Comparison of ENCODE assay signal across 8 mouse cellular contexts in genomic region chr11:18878016-18878415, GRCm38 (mm10).
DNase-seq lines count a peak whose midpoint lies in the region; ATAC-seq and TF ChIP-seq lines count a peak whose summit lies in the region.

No protein-coding gene starts in this region.

- no peaks in the 10 kb centered on the region for H3K36me3 ChIP-seq in embryonic facial prominence, embryonic 11.5 days (replicated peaks; ENCODE audit: control insufficient read depth, insufficient read depth, low read depth, low read length)
- H3K36me3 ChIP-seq in hindbrain, embryonic 15.5 days = no peaks in the 10 kb centered on the region
- H3K36me3 ChIP-seq in lung, postnatal 0 days (ENCODE audit: insufficient read depth, low read length) = no peaks in the 10 kb centered on the region

- POLR2A ChIA-PET in Patski (lab: Charles Lee) = no interaction called here

- DNase-seq in left cerebral cortex, postnatal 14 days (ENCODE audit: low spot score in 2 of 2) = peak; percentile 20 to 28
- no peak for DNase-seq in left cerebral cortex, adult 8-10 months (ENCODE audit: low spot score in 2 of 2)
- peak; percentile 1 for DNase-seq in Patski (ENCODE audit: low read depth, low spot score)
- peak; percentile 75 for DNase-seq in embryonic facial prominence, embryonic 11.5 days (ENCODE audit: low spot score)
- peak; percentile 64 for DNase-seq in lung, postnatal 0 days (ENCODE audit: low spot score)
- no peak for DNase-seq in spleen, postnatal 4 days (ENCODE audit: low spot score in 2 of 2)
- no peak for DNase-seq in T-cell, adult 2 months (ENCODE audit: low spot score)

- WGBS in embryonic facial prominence, embryonic 11.5 days = under 1% methylated on average over 18 of the region's 18 CpGs
- under 1% methylated on average over 18 of the region's 18 CpGs for WGBS in hindbrain, embryonic 15.5 days
- WGBS in lung, postnatal 0 days = 1% methylated on average over 18 of the region's 18 CpGs

- CTCF ChIA-PET in Patski (lab: Charles Lee) = no interaction called here

- TF ChIP-seq EP300 in lung, postnatal 0 days (IDR thresholded peaks at IDR 0.05) = no peak

- H3K4me2 ChIP-seq in embryonic facial prominence, embryonic 11.5 days (ENCODE audit: low read depth, low read length) = peak overlapping the region; percentile 82
- peak overlapping the region; percentile 73 for H3K4me2 ChIP-seq in hindbrain, embryonic 15.5 days
- peak overlapping the region; percentile 70 for H3K4me2 ChIP-seq in lung, postnatal 0 days (replicated peaks; ENCODE audit: low read depth, low read length)

- no peak for ATAC-seq in Patski
- 0 out of 2 replicates have a peak, but pooled peaks have one; percentile 2 for ATAC-seq in embryonic facial prominence, embryonic 11.5 days (replicated peaks; ENCODE audit: insufficient number of reproducible peaks, low FRiP score, low TSS enrichment, low read depth)
- peak; percentile 44 for ATAC-seq in hindbrain, embryonic 15.5 days (ENCODE audit: low FRiP score, low read depth)
- peak; percentile 18 for ATAC-seq in lung, postnatal 0 days

- intact Hi-C loops in left cerebral cortex, postnatal 14 days (cut with DNase I) = loop anchor here (5.0 to 10.0 kb wide), 4 partner anchors 324 to 1593 kb away; no protein-coding TSS in a partner anchor

- no peaks in the 10 kb centered on the region for H3K9me3 ChIP-seq in embryonic facial prominence, embryonic 11.5 days (replicated peaks; ENCODE audit: control insufficient read depth, low read length)
- H3K9me3 ChIP-seq in hindbrain, embryonic 15.5 days = no peaks in the 10 kb centered on the region
- no peaks in the 10 kb centered on the region for H3K9me3 ChIP-seq in lung, postnatal 0 days (ENCODE audit: low read length)

- peak overlapping the region; percentile 75 for H3K27ac ChIP-seq in embryonic facial prominence, embryonic 11.5 days (replicated peaks; ENCODE audit: low read depth, low read length)
- H3K27ac ChIP-seq in hindbrain, embryonic 15.5 days (replicated peaks) = peak overlapping the region; percentile 92
- peak overlapping the region; percentile 82 for H3K27ac ChIP-seq in lung, postnatal 0 days (ENCODE audit: low read length)

- H3K4me1 ChIP-seq in embryonic facial prominence, embryonic 11.5 days (ENCODE audit: control insufficient read depth, insufficient read depth, low read length) = no peaks in the 10 kb centered on the region
- peaks cover 76% of the 10 kb centered on the region for H3K4me1 ChIP-seq in hindbrain, embryonic 15.5 days (replicated peaks)
- H3K4me1 ChIP-seq in lung, postnatal 0 days (ENCODE audit: insufficient read depth, low read depth, low read length) = peaks cover 4% of the 10 kb centered on the region

- TF ChIP-seq CTCF in Patski (IDR thresholded peaks at IDR 0.05) = no peak
- no peak for TF ChIP-seq CTCF in lung, postnatal 0 days (IDR thresholded peaks at IDR 0.05)

- in situ Hi-C loops in Patski (cut with MboI; ENCODE audit: low pct_unique_long_range_greater_than_20kb) = loop anchor here (5.0 to 25.0 kb wide), 3 partner anchors 149 to 1416 kb away; no protein-coding TSS in a partner anchor

- peak overlapping the region; percentile 37 for H3K4me3 ChIP-seq in embryonic facial prominence, embryonic 11.5 days (ENCODE audit: low read depth, low read length)
- peak overlapping the region; percentile 39 for H3K4me3 ChIP-seq in hindbrain, embryonic 15.5 days
- peak overlapping the region; percentile 47 for H3K4me3 ChIP-seq in lung, postnatal 0 days (ENCODE audit: low read depth, low read length)

- H3K9ac ChIP-seq in embryonic facial prominence, embryonic 11.5 days (replicated peaks; ENCODE audit: low read length) = peak overlapping the region; percentile 58
- peak overlapping the region; percentile 43 for H3K9ac ChIP-seq in hindbrain, embryonic 15.5 days
- H3K9ac ChIP-seq in lung, postnatal 0 days (replicated peaks; ENCODE audit: low read depth) = no peak overlapping the region

- peaks cover 22% of the 10 kb centered on the region for H3K27me3 ChIP-seq in Patski
- H3K27me3 ChIP-seq in embryonic facial prominence, embryonic 11.5 days (ENCODE audit: control insufficient read depth, insufficient read depth, low read length) = peaks cover 8% of the 10 kb centered on the region
- H3K27me3 ChIP-seq in hindbrain, embryonic 15.5 days = no peaks in the 10 kb centered on the region
- peaks cover 14% of the 10 kb centered on the region; the same call in 1 of the 2 replicates for H3K27me3 ChIP-seq in lung, postnatal 0 days (replicated peaks; ENCODE audit: insufficient read depth, low read length)

Comparison
In these comparisons a context has a peak if more than half of its experiments do, and no peak if none do; other contexts are left out.
1. DNase-seq: peak in left cerebral cortex, postnatal 14 days (2 of 2), Patski (single experiment), embryonic facial prominence, embryonic 11.5 days (single experiment) and lung, postnatal 0 days (single experiment); none in left cerebral cortex, adult 8-10 months (0 of 2), spleen, postnatal 4 days (0 of 2) and T-cell, adult 2 months (single experiment).
2. Peak in every context shown above with its lines, with median percentiles within 50 percentile points of each other: H3K27ac ChIP-seq, H3K4me2 ChIP-seq and H3K4me3 ChIP-seq.